Mouse (Mus musculus) heart, adult 2 months (tissue): Measurements from ENCODE around the gene Nfia. TPM values are rescaled to one million over a fixed set of nuclear protein-coding genes. Genes with fewer than 3 reads are reported as not detected.

Experiments
- DNase-seq, 2 experiments: peaks; one replicate each; pipeline ENCODE4 v3.0.0; 2021
- H3K27ac ChIP-seq: fragments of 200-600 bp; 2 replicates; pipeline ENCODE4 v1.8.1; 2022
- H3K27me3 ChIP-seq: fragments of 200-500 bp; 2 replicates; pipeline ENCODE4 v1.6.1; 2012; ENCODE audit warnings: mild to moderate bottlenecking, low read length, inconsistent platforms, mixed read lengths; ENCODE audit not compliant: control insufficient read depth, insufficient read depth
- H3K36me3 ChIP-seq: fragments of 200-500 bp; 2 replicates; pipeline ENCODE4 v1.6.1; 2012; ENCODE audit warnings: low read length, inconsistent platforms; ENCODE audit not compliant: control insufficient read depth, insufficient read depth
- H3K4me1 ChIP-seq: fragments of 200-500 bp; 2 replicates; pipeline ENCODE4 v1.6.1; 2011; ENCODE audit warnings: low read length; ENCODE audit not compliant: control insufficient read depth, insufficient read depth
- H3K4me3 ChIP-seq: fragments of 200-600 bp; 2 replicates; pipeline ENCODE4 v1.8.1; 2022
- H3K79me2 ChIP-seq: fragments of 200-500 bp; replicated peaks from 2 replicates; pipeline ENCODE4 v1.6.1; 2012; ENCODE audit warnings: mild to moderate bottlenecking, inconsistent platforms, low read length, moderate library complexity, mixed read lengths; ENCODE audit not compliant: control insufficient read depth, insufficient read depth
- H3K9ac ChIP-seq: fragments of 200-500 bp; 2 replicates; pipeline ENCODE4 v1.6.1; 2012; ENCODE audit warnings: low read depth, mild to moderate bottlenecking, control low read depth, inconsistent platforms, low read length, mixed read lengths
- CTCF ChIP-seq: fragments of 200-600 bp; IDR thresholded peaks from 2 replicates; pipeline ENCODE4 v1.8.1; 2022; ENCODE audit warnings: antibody characterized with exemption, mild to moderate bottlenecking, moderate library complexity
- EP300 ChIP-seq: fragments of 200-500 bp; IDR thresholded peaks from 2 replicates; pipeline ENCODE4 v1.6.1; 2011; ENCODE audit warnings: low read depth, low read length, control low read depth; ENCODE audit not compliant: insufficient read depth
- POLR2A ChIP-seq: fragments of 200-500 bp; IDR thresholded peaks from 2 replicates; pipeline ENCODE4 v1.6.1; 2011; ENCODE audit warnings: mild to moderate bottlenecking, low read depth, low read length, control low read depth; ENCODE audit not compliant: insufficient read depth
- WGBS: fragments of 180-500 bp; shearing (Covaris S2); methylation state at CpG from one replicate; pipeline ENCODE4 v1.1.7; 2018; 5-methylcytosine and 5-hydroxymethylcytosine counted together
- intact Hi-C: fragments of 180-260 bp; cut with DNase I; formaldehyde crosslinking; loops from one replicate; pipeline ENCODE4 v1.15.1; 2025
- polyA plus RNA-seq: library from polyadenylated mRNA; depleted of rRNA; stranded (reverse); fragments of >200 nt; gene quantifications from 2 replicates; pipeline ENCODE4 v1.2.3, GENCODE M21; 2012
- total RNA-seq, 2 experiments: library from RNA; stranded (reverse); gene quantifications; 2 replicates each; pipeline ENCODE4 v1.2.3; 2021

Gene Nfia
- total and polyA plus RNA-seq, 3 experiments, result 70.3 to 128 (median 126) TPM

GRCm38 (mm10) chr4:97816001-97816400, 43.5 kb downstream of the Nfia start:
- intact Hi-C loops, result loop anchor here (5.0 kb wide), 1 partner anchor 39 kb away; the partner anchor contains the start of gene E130114P18Rik

GRCm38 (mm10) chr4:97816753-97817152, 44.2 kb downstream of the Nfia start:
- Histone ChIP-seq H3K79me2 (peaks cover 8% of the 10 kb centered on the region), H3K27ac (no peak overlapping the region; the same call in 1 of the 2 replicates), H3K4me3 (no peak overlapping the region), H3K4me1 (peaks cover 28% of the 10 kb centered on the region), H3K9ac (no peak overlapping the region), H3K36me3 (peaks cover 55% of the 10 kb centered on the region), H3K27me3 (no peaks in the 10 kb centered on the region)
- WGBS, result 79% methylated on average over 3 of the region's 3 CpGs
- intact Hi-C loops, result loop anchor here (5.0 kb wide), 1 partner anchor 39 kb away; the partner anchor contains the start of gene E130114P18Rik
- TF ChIP-seq EP300 (no peak), POLR2A (no peak), CTCF (no peak)
- DNase-seq, result no peak

More at GRCm38 (mm10) chr4:97816001-97816400, 43.5 kb downstream of the Nfia start:
- Histone ChIP-seq H3K4me3 (no peak overlapping the region), H3K9ac (no peak overlapping the region), H3K27me3 (no peaks in the 10 kb centered on the region), H3K4me1 (peaks cover 23% of the 10 kb centered on the region), H3K27ac (no peak overlapping the region), H3K36me3 (peaks cover 48% of the 10 kb centered on the region), H3K79me2 (peaks cover 8% of the 10 kb centered on the region)
- no peak for TF ChIP-seq POLR2A
- TF ChIP-seq CTCF, result no peak
- no peak for TF ChIP-seq EP300
- no peak for DNase-seq

GRCm38 (mm10) chr4:97817741-97818140, 45.2 kb downstream of the Nfia start:
- DNase-seq, result no peak
- Histone ChIP-seq H3K27me3 (no peaks in the 10 kb centered on the region), H3K4me3 (no peak overlapping the region), H3K9ac (no peak overlapping the region), H3K4me1 (peaks cover 29% of the 10 kb centered on the region), H3K36me3 (peaks cover 58% of the 10 kb centered on the region), H3K27ac (peak overlapping the region; percentile 59), H3K79me2 (peaks cover 4% of the 10 kb centered on the region; the same call in 1 of the 2 replicates)
- WGBS, result 39% methylated on average over 1 of the region's 1 CpGs
- no peak for TF ChIP-seq EP300
- TF ChIP-seq CTCF, result no peak
- TF ChIP-seq POLR2A, result no peak
- intact Hi-C loops, result loop anchor here (5.0 kb wide), 1 partner anchor 40 kb away; the partner anchor contains the start of gene E130114P18Rik

GRCm38 (mm10) chr4:97818498-97818897, 46.0 kb downstream of the Nfia start:
- Histone ChIP-seq H3K79me2 (peaks cover 4% of the 10 kb centered on the region; the same call in 1 of the 2 replicates), H3K4me1 (peaks cover 32% of the 10 kb centered on the region)

GRCm38 (mm10) chr4:97819101-97819500, 46.6 kb downstream of the Nfia start:
- Histone ChIP-seq H3K27me3 (no peaks in the 10 kb centered on the region), H3K36me3 (peaks cover 61% of the 10 kb centered on the region), H3K79me2 (peaks cover 4% of the 10 kb centered on the region; the same call in 1 of the 2 replicates), H3K4me3 (no peak overlapping the region), H3K9ac (no peak overlapping the region), H3K27ac (peak overlapping the region; percentile 59), H3K4me1 (peaks cover 36% of the 10 kb centered on the region)
- TF ChIP-seq CTCF, result no peak
- TF ChIP-seq POLR2A, result no peak
- no peak for TF ChIP-seq EP300
- DNase-seq, result no peak
- intact Hi-C loops, result loop anchor here (5.0 kb wide), 1 partner anchor 42 kb away; the partner anchor contains the start of gene E130114P18Rik
- 82% methylated on average over 8 of the region's 8 CpGs for WGBS

More at GRCm38 (mm10) chr4:97818498-97818897, 46.0 kb downstream of the Nfia start:
- TF ChIP-seq EP300 (no peak), POLR2A (no peak), CTCF (no peak)
- H3K27me3 ChIP-seq, result no peaks in the 10 kb centered on the region
- DNase-seq, result no peak
- no peak overlapping the region for H3K4me3 ChIP-seq
- peak overlapping the region; percentile 59 for H3K27ac ChIP-seq
- peaks cover 57% of the 10 kb centered on the region for H3K36me3 ChIP-seq
- H3K9ac ChIP-seq, result no peak overlapping the region
- WGBS, result 26% methylated on average over 3 of the region's 3 CpGs
- intact Hi-C loops, result loop anchor here (5.0 kb wide), 1 partner anchor 41 kb away; the partner anchor contains the start of gene E130114P18Rik

- Histone ChIP-seq H3K27me3 (no peaks in the 10 kb centered on the region), H3K27ac (peak overlapping the region; percentile 24), H3K36me3 (peaks cover 65% of the 10 kb centered on the region), H3K9ac (no peak overlapping the region), H3K4me3 (no peak overlapping the region), H3K79me2 (peaks cover 4% of the 10 kb centered on the region; the same call in 1 of the 2 replicates), H3K4me1 (peaks cover 37% of the 10 kb centered on the region)
- intact Hi-C loops, result no loop called here
- WGBS, result 52% methylated on average over 4 of the region's 4 CpGs
- TF ChIP-seq CTCF, result no peak
- no peak for TF ChIP-seq EP300
- no peak for TF ChIP-seq POLR2A
- no peak for DNase-seq
Measured at GRCm38 (mm10) chr4:97820474-97821259, 48.1 kb downstream of the Nfia start.
